Mouse (Mus musculus) neural tube, embryonic 14.5 days (tissue): ENCODE results near the gene Ccdc58. TPM values are rescaled to one million over a fixed set of nuclear protein-coding genes. Genes with fewer than 3 reads are reported as not detected.

ENCODE experiments used
- ATAC-seq: fragments of 200-750 bp; cut with Nextera tagmentation; 2 replicates; pipeline ENCODE4 v1.8.0; 2017; ENCODE audit warnings: low read depth, mild to moderate bottlenecking, moderate TSS enrichment, moderate library complexity
- H3K27ac ChIP-seq: fragments of 300-500 bp; sonication (generic); 2 replicates; pipeline ENCODE4 v1.5.1; 2014; ENCODE audit warnings: low read depth, mild to moderate bottlenecking, control low read depth, low read length, moderate library complexity, mixed read lengths
- H3K27me3 ChIP-seq: fragments of 300-500 bp; sonication (generic); 2 replicates; pipeline ENCODE4 v1.6.1; 2014; ENCODE audit warnings: low read length; ENCODE audit not compliant: control insufficient read depth, insufficient read depth
- H3K36me3 ChIP-seq: fragments of 300-500 bp; sonication (generic); 2 replicates; pipeline ENCODE4 v1.6.1; 2014; ENCODE audit warnings: low read length, mixed read lengths; ENCODE audit not compliant: control insufficient read depth, insufficient read depth
- H3K4me1 ChIP-seq: fragments of 300-500 bp; sonication (generic); 2 replicates; pipeline ENCODE4 v1.6.1; 2014; ENCODE audit warnings: low read length; ENCODE audit not compliant: control insufficient read depth, insufficient read depth
- H3K4me2 ChIP-seq: fragments of 300-500 bp; sonication (generic); 2 replicates; pipeline ENCODE4 v1.6.1; 2014; ENCODE audit warnings: mild to moderate bottlenecking, low read depth, low read length, control low read depth
- H3K4me3 ChIP-seq: fragments of 300-500 bp; sonication (generic); 2 replicates; pipeline ENCODE4 v1.5.1; 2014; ENCODE audit warnings: low read depth, low read length, control low read depth, mixed read lengths
- H3K9ac ChIP-seq: fragments of 300-500 bp; sonication (generic); replicated peaks from 2 replicates; pipeline ENCODE4 v1.6.1; 2014; ENCODE audit warnings: low read depth, mild to moderate bottlenecking, control low read depth, low read length, mixed read lengths
- H3K9me3 ChIP-seq: fragments of 300-500 bp; sonication (generic); 2 replicates; pipeline ENCODE4 v1.6.1; 2016; ENCODE audit warnings: low read length; ENCODE audit not compliant: control insufficient read depth
- WGBS: fragments of 180-500 bp; shearing (Covaris S2); extraction: QIAGEN DNeasy Blood & Tissue Kit; methylation state at CpG from one replicate; pipeline ENCODE4 v1.1.7; 2014; 5-methylcytosine and 5-hydroxymethylcytosine counted together
- polyA plus RNA-seq: library from polyadenylated mRNA; unstranded; fragments of >200 nt; fragmentation: Nextera tagmentation; extraction: Ambion mirVana; gene quantifications from 2 replicates; pipeline ENCODE4 v1.2.1, GENCODE M21; 2014

Gene Ccdc58
- polyA plus RNA-seq, 1 experiment from 2014 or later: 28.5 TPM

GRCm38 (mm10) chr16:36069819-36070575 is 1.5 kb upstream of the Ccdc58 start:
- Histone ChIP-seq H3K4me3 (peak overlapping the region; percentile 53), H3K27ac (no peak overlapping the region), H3K9ac (no peak overlapping the region; the same call in 1 of the 2 replicates), H3K36me3 (no peaks in the 10 kb centered on the region), H3K9me3 (no peaks in the 10 kb centered on the region), H3K4me2 (peak overlapping the region; percentile 92), H3K27me3 (no peaks in the 10 kb centered on the region), H3K4me1 (peaks cover 14% of the 10 kb centered on the region; the same call in 1 of the 2 replicates)
- 34% methylated on average over 9 of the region's 9 CpGs for WGBS
- ATAC-seq: no peak

GRCm38 (mm10) chr16:36071071-36071449 is 425 bp upstream of the Ccdc58 start:
- no peaks in the 10 kb centered on the region for H3K36me3 ChIP-seq
- H3K4me1 ChIP-seq: peaks cover 14% of the 10 kb centered on the region; the same call in 1 of the 2 replicates
- H3K27me3 ChIP-seq: no peaks in the 10 kb centered on the region
- H3K4me2 ChIP-seq: peak overlapping the region; percentile 92
- H3K9ac ChIP-seq: peak overlapping the region; percentile 94
- H3K9me3 ChIP-seq: no peaks in the 10 kb centered on the region
- 0% methylated on average over 13 of the region's 16 CpGs for WGBS
- peak overlapping the region; percentile 100 for H3K27ac ChIP-seq
- no peak for ATAC-seq
- peak overlapping the region; percentile 53 for H3K4me3 ChIP-seq

GRCm38 (mm10) chr16:36072410-36073011 is 1.0 kb downstream of the Ccdc58 start:
- peaks cover 14% of the 10 kb centered on the region; the same call in 1 of the 2 replicates for H3K4me1 ChIP-seq
- H3K4me2 ChIP-seq: peak overlapping the region; percentile 92
- H3K4me3 ChIP-seq: peak overlapping the region; percentile 53
- no peaks in the 10 kb centered on the region for H3K9me3 ChIP-seq
- 27% methylated on average over 8 of the region's 8 CpGs for WGBS
- no peak overlapping the region for H3K27ac ChIP-seq
- H3K27me3 ChIP-seq: no peaks in the 10 kb centered on the region
- ATAC-seq: no peak
- peak overlapping the region; percentile 94 for H3K9ac ChIP-seq
- no peaks in the 10 kb centered on the region for H3K36me3 ChIP-seq

DNA sequence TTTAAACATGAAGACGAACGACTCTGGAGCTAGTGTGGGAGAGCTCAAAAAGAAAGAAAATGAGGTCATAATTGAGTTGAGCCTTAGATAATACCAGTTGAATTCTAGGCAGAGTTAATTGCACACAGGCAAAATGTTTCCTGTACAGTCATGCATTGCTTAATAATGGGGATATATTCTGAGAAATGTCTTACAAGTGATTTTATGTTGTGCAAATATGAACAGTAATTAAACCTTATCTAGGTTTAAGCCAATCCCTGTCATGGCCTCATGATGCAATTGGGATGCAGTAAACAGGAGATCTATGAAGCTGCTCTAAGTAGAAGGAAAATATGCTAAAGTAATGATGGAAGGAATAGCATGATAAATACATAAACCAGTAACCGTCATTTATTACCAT is 3.3 kb downstream of the Ccdc58 start:
- 93% methylated on average over 3 of the region's 3 CpGs for WGBS
- Histone ChIP-seq H3K4me2 (no peak overlapping the region), H3K36me3 (no peaks in the 10 kb centered on the region), H3K9me3 (no peaks in the 10 kb centered on the region), H3K27ac (no peak overlapping the region), H3K4me1 (peaks cover 7% of the 10 kb centered on the region; the same call in 1 of the 2 replicates), H3K9ac (no peak overlapping the region), H3K4me3 (no peak overlapping the region), H3K27me3 (no peaks in the 10 kb centered on the region)
- ATAC-seq: no peak

- Histone ChIP-seq H3K4me1 (no peaks in the 10 kb centered on the region), H3K36me3 (no peaks in the 10 kb centered on the region), H3K4me2 (no peak overlapping the region), H3K9me3 (no peaks in the 10 kb centered on the region), H3K4me3 (no peak overlapping the region), H3K27ac (no peak overlapping the region), H3K9ac (no peak overlapping the region), H3K27me3 (no peaks in the 10 kb centered on the region)
- 100% methylated on average over 3 of the region's 3 CpGs for WGBS
- ATAC-seq: no peak
These were observed 8.4 kb downstream of the Ccdc58 start for GRCm38 (mm10) chr16:36079916-36080315.

DNA sequence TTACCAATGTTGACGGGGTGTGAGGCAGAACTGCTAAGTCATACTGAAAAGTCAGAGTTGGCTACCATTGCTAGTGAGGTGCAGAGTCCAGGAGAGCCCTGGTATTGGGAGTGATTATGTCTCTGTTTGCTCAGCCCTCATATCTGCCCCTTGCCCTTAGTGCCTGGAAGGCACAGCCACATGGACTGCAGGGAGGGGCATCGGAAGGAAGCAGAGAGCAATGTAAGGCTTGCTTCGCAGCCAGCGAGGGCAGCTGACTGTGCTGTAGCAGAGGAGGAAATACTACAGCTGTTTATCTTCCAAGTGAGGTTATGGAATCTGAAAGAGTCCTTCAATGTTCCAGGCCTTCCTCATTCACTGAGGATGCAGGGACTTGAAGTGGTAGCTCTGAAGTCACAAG is 16.4 kb downstream of the Ccdc58 start:
- Histone ChIP-seq H3K36me3 (peaks cover 7% of the 10 kb centered on the region; the same call in 1 of the 2 replicates), H3K9me3 (no peaks in the 10 kb centered on the region), H3K27ac (no peak overlapping the region), H3K4me3 (no peak overlapping the region), H3K4me2 (no peak overlapping the region), H3K9ac (no peak overlapping the region), H3K4me1 (no peaks in the 10 kb centered on the region), H3K27me3 (no peaks in the 10 kb centered on the region)
- 88% methylated on average over 4 of the region's 4 CpGs for WGBS
- ATAC-seq: no peak

DNA sequence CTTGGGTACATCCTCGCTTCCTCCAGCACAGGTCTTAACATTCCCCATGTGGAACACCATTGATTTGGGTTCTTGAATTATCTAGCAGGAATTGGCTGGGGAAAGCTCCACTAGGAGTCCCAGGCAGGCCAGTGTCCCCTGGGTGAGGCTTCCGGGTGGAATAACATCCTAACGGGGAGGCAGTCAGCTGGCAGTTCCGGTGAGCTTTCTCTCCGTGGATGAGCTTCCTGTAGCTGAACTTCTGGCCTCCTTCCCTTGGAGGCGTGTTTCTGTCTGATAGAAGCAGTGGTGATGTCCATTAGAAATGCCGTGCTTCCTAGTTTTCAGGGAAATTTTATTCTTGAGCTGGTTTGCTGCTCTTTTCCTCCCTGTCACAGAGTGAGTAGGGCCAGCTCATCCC is 17.6 kb downstream of the Ccdc58 start:
- no peak for ATAC-seq
- Histone ChIP-seq H3K4me1 (no peaks in the 10 kb centered on the region), H3K36me3 (peaks cover 7% of the 10 kb centered on the region; the same call in 1 of the 2 replicates), H3K9ac (no peak overlapping the region), H3K27ac (no peak overlapping the region), H3K9me3 (no peaks in the 10 kb centered on the region), H3K4me3 (no peak overlapping the region), H3K4me2 (no peak overlapping the region), H3K27me3 (no peaks in the 10 kb centered on the region)
- 83% methylated on average over 7 of the region's 7 CpGs for WGBS

DNA sequence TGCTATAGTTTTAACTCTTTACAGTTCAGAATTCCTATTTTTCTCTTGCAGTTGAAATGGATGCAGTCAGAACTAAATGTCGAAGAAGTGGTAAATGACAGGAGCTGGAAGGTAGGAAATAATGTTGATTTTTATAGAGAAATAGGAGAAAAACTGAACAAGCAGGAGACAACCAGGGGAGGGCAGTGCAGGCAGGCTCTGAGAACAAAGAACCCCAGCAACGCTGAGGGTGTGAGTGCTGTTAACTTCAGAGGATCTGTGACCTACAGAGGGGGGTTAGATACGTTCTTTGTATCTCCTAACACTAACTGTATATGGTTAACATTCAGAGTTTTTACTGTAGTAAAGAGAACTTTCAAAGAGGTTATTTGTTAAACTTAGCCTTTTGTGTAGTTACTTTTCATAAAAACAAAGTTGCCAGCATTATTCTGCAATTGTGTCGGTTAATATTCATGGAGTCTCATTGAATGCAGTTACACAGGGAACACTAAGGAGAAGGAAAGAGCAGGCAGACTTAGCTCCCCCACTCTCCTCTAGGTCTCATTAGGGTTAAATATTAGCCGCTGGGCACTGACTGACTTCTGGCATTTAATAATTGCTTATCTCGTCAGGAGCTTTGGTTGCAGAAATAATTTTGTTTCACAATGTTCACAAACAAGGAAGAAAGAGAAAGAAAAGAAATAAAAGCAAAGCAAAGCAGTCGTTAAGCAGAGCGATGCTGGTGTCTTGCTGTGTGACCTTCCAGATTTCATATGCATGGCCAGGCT is 18.5 kb downstream of the Ccdc58 start:
- no peaks in the 10 kb centered on the region for H3K9me3 ChIP-seq
- H3K9ac ChIP-seq: no peak overlapping the region
- no peak overlapping the region for H3K4me2 ChIP-seq
- H3K27me3 ChIP-seq: no peaks in the 10 kb centered on the region
- peaks cover 7% of the 10 kb centered on the region; the same call in 1 of the 2 replicates for H3K36me3 ChIP-seq
- ATAC-seq: no peak
- H3K27ac ChIP-seq: no peak overlapping the region
- no peak overlapping the region for H3K4me3 ChIP-seq
- H3K4me1 ChIP-seq: no peaks in the 10 kb centered on the region
- WGBS: 79% methylated on average over 8 of the region's 8 CpGs
